ENCODE assay signal across 7 mouse cellular contexts in genomic region chr10:19188082-19188742, GRCm38 (mm10).
A peak's percentile ranks its signal among the peaks of the same experiment; 100 is the strongest.
DNase-seq lines count a peak whose midpoint lies in the region; ATAC-seq lines count a peak whose summit lies in the region.

No protein-coding gene starts in this region.

- H3K9ac ChIP-seq in embryonic facial prominence, embryonic 11.5 days (replicated peaks; ENCODE audit: low read length): peak overlapping the region; percentile 41; the same call in 1 of the 2 replicates

- H3K27ac ChIP-seq in embryonic facial prominence, embryonic 11.5 days (replicated peaks; ENCODE audit: low read depth, low read length): no peak overlapping the region
- no peak overlapping the region for H3K27ac ChIP-seq in limb, embryonic 10.5 days

- H3K36me3 ChIP-seq in embryonic facial prominence, embryonic 11.5 days (replicated peaks; ENCODE audit: control insufficient read depth, insufficient read depth, low read depth, low read length): no peaks in the 10 kb centered on the region
- H3K36me3 ChIP-seq in limb, embryonic 10.5 days: no peaks in the 10 kb centered on the region

- ATAC-seq in embryonic facial prominence, embryonic 11.5 days (replicated peaks; ENCODE audit: insufficient number of reproducible peaks, low FRiP score, low TSS enrichment, low read depth): no peak; the same call in 1 of the 2 replicates

- 24% methylated on average over 13 of the region's 13 CpGs for WGBS in embryonic facial prominence, embryonic 11.5 days
- WGBS in limb, embryonic 10.5 days: 25% methylated on average over 13 of the region's 13 CpGs

- no peaks in the 10 kb centered on the region for H3K4me1 ChIP-seq in embryonic facial prominence, embryonic 11.5 days (ENCODE audit: control insufficient read depth, insufficient read depth, low read length)
- H3K4me1 ChIP-seq in limb, embryonic 10.5 days: peaks cover 12% of the 10 kb centered on the region; the same call in 1 of the 2 replicates

- H3K27me3 ChIP-seq in embryonic facial prominence, embryonic 11.5 days (ENCODE audit: control insufficient read depth, insufficient read depth, low read length): no peaks in the 10 kb centered on the region
- peaks cover 15% of the 10 kb centered on the region for H3K27me3 ChIP-seq in limb, embryonic 10.5 days (ENCODE audit: low read depth, poor library complexity, severe bottlenecking)

- peak; percentile 8 for DNase-seq in right cerebral cortex, postnatal 14 days
- DNase-seq in right cerebral cortex, postnatal 36 days (ENCODE audit: low spot score in 2 of 2): no peak
- DNase-seq in embryonic facial prominence, embryonic 11.5 days (ENCODE audit: low spot score): peak; percentile 54
- peak; percentile 32 for DNase-seq in limb, embryonic 10.5 days (ENCODE audit: low spot score)
- peak; percentile 36 for DNase-seq in retina, embryonic 14.5 days (ENCODE audit: low spot score)
- DNase-seq in adrenal gland, postnatal 14 days: no peak
- DNase-seq in left cerebral cortex, postnatal 4 days: no peak

- H3K4me2 ChIP-seq in embryonic facial prominence, embryonic 11.5 days (ENCODE audit: low read depth, low read length): peak overlapping the region; percentile 23

- no peaks in the 10 kb centered on the region for H3K9me3 ChIP-seq in embryonic facial prominence, embryonic 11.5 days (replicated peaks; ENCODE audit: control insufficient read depth, low read length)
- H3K9me3 ChIP-seq in limb, embryonic 10.5 days (replicated peaks): no peaks in the 10 kb centered on the region

- peak overlapping the region; percentile 9; the same call in 1 of the 2 replicates for H3K4me3 ChIP-seq in embryonic facial prominence, embryonic 11.5 days (ENCODE audit: low read depth, low read length)
- H3K4me3 ChIP-seq in limb, embryonic 10.5 days: peak overlapping the region; percentile 35

- intact Hi-C loops in left cerebral cortex, postnatal 4 days (cut with DNase I): loop anchor here (5.0 kb wide), 2 partner anchors 236 to 271 kb away; no protein-coding TSS in a partner anchor

Comparison
In these comparisons a context has a peak if more than half of its experiments do, and no peak if none do; other contexts are left out.
1. DNase-seq: peak in right cerebral cortex, postnatal 14 days (single experiment), embryonic facial prominence, embryonic 11.5 days (single experiment), limb, embryonic 10.5 days (single experiment) and retina, embryonic 14.5 days (single experiment); none in right cerebral cortex, postnatal 36 days (0 of 2), adrenal gland, postnatal 14 days (single experiment) and left cerebral cortex, postnatal 4 days (single experiment).